Mouse (Mus musculus) cerebellum, postnatal 14 days (tissue): ENCODE results near the gene Ocrl.
A peak's percentile ranks its signal among the peaks of the same experiment; 100 is the strongest.

ENCODE experiments used
- DNase-seq, 2 experiments: peaks; one replicate each; pipeline ENCODE4 v3.0.0; 2021; ENCODE audit warnings: mixed read lengths in 2 of 2

Ocrl gene

GRCm38 (mm10) chrX:47985000-47985619 lies 72.9 kb downstream of the Ocrl start:
- DNase-seq: peak; percentile 75 to 83

GRCm38 (mm10) chrX:47988024-47988423 lies 75.8 kb downstream of the Ocrl start:
- no peak for DNase-seq

- peak; percentile 86 to 92 for DNase-seq
Measured at GRCm38 (mm10) chrX:47992606-47993005, 80.4 kb downstream of the Ocrl start.

GRCm38 (mm10) chrX:47998412-47998811 lies 86.2 kb downstream of the Ocrl start:
- DNase-seq: no peak

GRCm38 (mm10) chrX:48001151-48001550 lies 89.0 kb downstream of the Ocrl start:
- no peak for DNase-seq

GRCm38 (mm10) chrX:48004786-48005185 lies 92.6 kb downstream of the Ocrl start:
- no peak for DNase-seq

GRCm38 (mm10) chrX:48006062-48006461 lies 93.9 kb downstream of the Ocrl start:
- no peak for DNase-seq

GRCm38 (mm10) chrX:48011656-48012055 lies 99.5 kb downstream of the Ocrl start:
- DNase-seq: peak; percentile 71 to 86
